Mouse (Mus musculus): ENCODE measurements around the gene Stradb.

DNA sequence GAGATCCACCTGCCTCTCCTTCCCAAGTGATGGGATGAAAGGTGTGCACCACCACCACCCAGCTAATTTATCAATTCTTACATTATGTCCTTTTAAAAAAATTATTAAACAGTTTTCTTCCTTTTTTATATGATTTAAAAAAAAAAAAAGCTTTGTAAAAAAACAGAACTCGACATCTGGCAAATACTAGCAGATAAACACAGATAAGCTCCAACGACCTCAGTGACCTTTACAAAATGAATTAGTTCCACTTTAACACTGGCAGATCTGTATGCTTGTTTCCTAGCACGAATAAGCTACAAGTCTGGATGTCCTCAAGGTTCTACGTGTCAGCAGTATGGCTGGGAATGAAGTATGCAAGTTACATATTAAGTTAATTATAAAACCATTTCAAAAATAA, 5.8 kb upstream of the Stradb start:
- TF ChIP-seq CTCF (IDR thresholded peaks at IDR 0.05; ENCODE audit: low read depth) (no peak), EP300 (optimal IDR thresholded peaks at IDR 0.05) (no peak)

All from stomach, postnatal 0 days (tissue).